Mouse (Mus musculus): ENCODE measurements around the gene Arvcf. TPM values are rescaled to one million over a fixed set of nuclear protein-coding genes. Genes with fewer than 3 reads are reported as not detected.

The Arvcf gene
- polyA plus RNA-seq, 1 experiment = 49.9 TPM

GRCm38 (mm10) chr16:18349761-18350325 is 1.9 kb downstream of the Arvcf start:
- DNase-seq = no peak
- H3K4me1 ChIP-seq (ENCODE audit: control insufficient read depth, insufficient read depth, low read length) = no peaks in the 10 kb centered on the region
- 86% methylated on average over 12 of the region's 12 CpGs for WGBS
- no peak overlapping the region for H3K4me3 ChIP-seq (replicated peaks; ENCODE audit: extremely low read depth, low read depth, low read length)
- TF ChIP-seq POLR2A (IDR thresholded peaks at IDR 0.05; ENCODE audit: borderline replicate concordance, extremely low read depth, low read depth, low read length) (no peak), CTCF (IDR thresholded peaks at IDR 0.05; ENCODE audit: insufficient read depth, low read length) (no peak)

- DNase-seq = no peak
- 61% methylated on average over 5 of the region's 5 CpGs for WGBS
- no peak for TF ChIP-seq POLR2A (IDR thresholded peaks at IDR 0.05; ENCODE audit: borderline replicate concordance, extremely low read depth, low read depth, low read length)
- TF ChIP-seq CTCF (IDR thresholded peaks at IDR 0.05; ENCODE audit: insufficient read depth, low read length) = peak; percentile 54
- Histone ChIP-seq H3K4me3 (replicated peaks; ENCODE audit: extremely low read depth, low read depth, low read length) (no peak overlapping the region), H3K4me1 (ENCODE audit: control insufficient read depth, insufficient read depth, low read length) (no peaks in the 10 kb centered on the region)
Measured at GRCm38 (mm10) chr16:18351313-18352055, 3.5 kb downstream of the Arvcf start.

- no peak for TF ChIP-seq POLR2A (IDR thresholded peaks at IDR 0.05; ENCODE audit: borderline replicate concordance, extremely low read depth, low read depth, low read length)
Measured at GRCm38 (mm10) chr16:18353106-18353505, 5.1 kb downstream of the Arvcf start.

GRCm38 (mm10) chr16:18356961-18357360 is 9.0 kb downstream of the Arvcf start:
- no peak for DNase-seq
- WGBS = 62% methylated on average over 1 of the region's 1 CpGs
- Histone ChIP-seq H3K4me1 (ENCODE audit: control insufficient read depth, insufficient read depth, low read length) (no peaks in the 10 kb centered on the region), H3K4me3 (replicated peaks; ENCODE audit: extremely low read depth, low read depth, low read length) (no peak overlapping the region)
- TF ChIP-seq CTCF (IDR thresholded peaks at IDR 0.05; ENCODE audit: insufficient read depth, low read length) (no peak), POLR2A (IDR thresholded peaks at IDR 0.05; ENCODE audit: borderline replicate concordance, extremely low read depth, low read depth, low read length) (no peak)

More at GRCm38 (mm10) chr16:18353106-18353505, 5.1 kb downstream of the Arvcf start:
- no peak for DNase-seq
- WGBS = 60% methylated on average over 1 of the region's 1 CpGs
- Histone ChIP-seq H3K4me1 (ENCODE audit: control insufficient read depth, insufficient read depth, low read length) (no peaks in the 10 kb centered on the region), H3K4me3 (replicated peaks; ENCODE audit: extremely low read depth, low read depth, low read length) (no peak overlapping the region)

- Histone ChIP-seq H3K4me1 (ENCODE audit: control insufficient read depth, insufficient read depth, low read length) (no peaks in the 10 kb centered on the region), H3K4me3 (replicated peaks; ENCODE audit: extremely low read depth, low read depth, low read length) (no peak overlapping the region)
- no peak for DNase-seq
- WGBS = 90% methylated on average over 6 of the region's 6 CpGs
- no peak for TF ChIP-seq POLR2A (IDR thresholded peaks at IDR 0.05; ENCODE audit: borderline replicate concordance, extremely low read depth, low read depth, low read length)
- no peak for TF ChIP-seq CTCF (IDR thresholded peaks at IDR 0.05; ENCODE audit: insufficient read depth, low read length)
Measured at GRCm38 (mm10) chr16:18357977-18358376, 10.0 kb downstream of the Arvcf start.

GRCm38 (mm10) chr16:18360151-18360805 is 12.3 kb downstream of the Arvcf start:
- TF ChIP-seq POLR2A (IDR thresholded peaks at IDR 0.05; ENCODE audit: borderline replicate concordance, extremely low read depth, low read depth, low read length) (no peak), CTCF (IDR thresholded peaks at IDR 0.05; ENCODE audit: insufficient read depth, low read length) (no peak)
- DNase-seq = no peak
- 74% methylated on average over 6 of the region's 6 CpGs for WGBS
- H3K4me3 ChIP-seq (replicated peaks; ENCODE audit: extremely low read depth, low read depth, low read length) = no peak overlapping the region
- no peaks in the 10 kb centered on the region for H3K4me1 ChIP-seq (ENCODE audit: control insufficient read depth, insufficient read depth, low read length)

GRCm38 (mm10) chr16:18362948-18363347 is 15.0 kb downstream of the Arvcf start:
- no peak for DNase-seq
- no peak overlapping the region for H3K4me3 ChIP-seq (replicated peaks; ENCODE audit: extremely low read depth, low read depth, low read length)
- no peak for TF ChIP-seq POLR2A (IDR thresholded peaks at IDR 0.05; ENCODE audit: borderline replicate concordance, extremely low read depth, low read depth, low read length)
- no peak for TF ChIP-seq CTCF (IDR thresholded peaks at IDR 0.05; ENCODE audit: insufficient read depth, low read length)
- no peaks in the 10 kb centered on the region for H3K4me1 ChIP-seq (ENCODE audit: control insufficient read depth, insufficient read depth, low read length)
- 73% methylated on average over 8 of the region's 8 CpGs for WGBS

- Histone ChIP-seq H3K4me1 (ENCODE audit: control insufficient read depth, insufficient read depth, low read length) (no peaks in the 10 kb centered on the region), H3K4me3 (replicated peaks; ENCODE audit: extremely low read depth, low read depth, low read length) (no peak overlapping the region)
- TF ChIP-seq CTCF (IDR thresholded peaks at IDR 0.05; ENCODE audit: insufficient read depth, low read length) = no peak
- TF ChIP-seq POLR2A (IDR thresholded peaks at IDR 0.05; ENCODE audit: borderline replicate concordance, extremely low read depth, low read depth, low read length) = no peak
- WGBS = 79% methylated on average over 4 of the region's 4 CpGs
- no peak for DNase-seq
Measured at GRCm38 (mm10) chr16:18366849-18367248, 18.9 kb downstream of the Arvcf start.

- Histone ChIP-seq H3K4me1 (ENCODE audit: control insufficient read depth, insufficient read depth, low read length) (no peaks in the 10 kb centered on the region), H3K4me3 (replicated peaks; ENCODE audit: extremely low read depth, low read depth, low read length) (no peak overlapping the region)
- DNase-seq = no peak
- TF ChIP-seq POLR2A (IDR thresholded peaks at IDR 0.05; ENCODE audit: borderline replicate concordance, extremely low read depth, low read depth, low read length) = no peak
- no peak for TF ChIP-seq CTCF (IDR thresholded peaks at IDR 0.05; ENCODE audit: insufficient read depth, low read length)
- WGBS = 90% methylated on average over 3 of the region's 3 CpGs
Measured at GRCm38 (mm10) chr16:18370197-18370596, 22.2 kb downstream of the Arvcf start.

Data from lung, adult 2 months (tissue).